Mouse (Mus musculus): ENCODE measurements around the gene Ercc6l2. TPM values are rescaled to one million over a fixed set of nuclear protein-coding genes. Genes with fewer than 3 reads are reported as not detected.
"Not testable (repeated sequence)": the region's sequence is repeated elsewhere in the genome, so short reads cannot be mapped to it uniquely, and the experiment has no call there.

The Ercc6l2 gene
- polyA plus RNA-seq, 1 experiment from 2014 or later, result 23.7 TPM

DNA sequence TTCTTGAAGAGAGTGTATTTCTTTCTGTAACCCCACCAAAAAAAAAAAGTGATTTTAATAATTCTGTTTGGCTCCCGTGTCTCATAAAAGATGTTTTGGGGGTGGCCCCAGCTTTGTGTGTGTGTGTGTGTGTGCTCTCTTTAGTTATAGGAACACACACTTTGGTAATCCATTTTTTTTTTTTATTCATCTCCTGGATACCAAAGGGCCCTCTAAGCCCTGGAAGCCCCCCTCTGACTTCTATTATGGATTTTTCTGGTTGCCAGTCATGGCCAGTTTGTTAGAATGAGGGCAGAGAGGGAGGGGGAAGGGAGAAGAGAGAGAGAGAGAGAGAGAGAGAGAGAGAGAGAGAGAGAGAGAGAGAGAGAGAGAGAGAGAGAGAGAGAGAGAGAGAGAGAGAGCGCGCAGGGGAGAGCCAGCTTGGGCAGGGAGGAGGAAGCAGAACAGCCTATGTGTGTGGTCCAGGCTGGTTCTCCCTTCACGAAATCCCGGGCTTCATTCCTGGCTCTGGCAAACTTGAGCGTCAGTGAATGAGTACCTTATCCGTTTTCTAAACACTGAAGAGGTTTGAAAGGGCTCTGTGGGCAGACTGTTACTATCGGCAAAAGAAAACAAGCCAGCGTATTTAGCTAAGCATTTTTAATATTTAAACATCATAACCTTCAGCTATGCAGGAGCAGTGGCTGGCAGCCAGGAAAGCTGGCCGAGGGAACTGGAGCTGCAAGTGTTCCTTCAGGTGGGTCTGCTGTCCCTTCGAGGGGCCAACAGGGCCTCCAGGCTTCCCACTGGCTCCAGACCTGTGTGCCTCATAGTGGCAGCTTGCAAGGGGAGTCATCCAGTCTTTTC is 103.0 kb downstream of the Ercc6l2 start:
- DNase-seq (ENCODE audit: low spot score), result peak; percentile 60
- peak; percentile 71; the same call in 1 of the 2 replicates for ATAC-seq (ENCODE audit: low FRiP score)
- Histone ChIP-seq H3K36me3 (ENCODE audit: control insufficient read depth, insufficient read depth, low read length) (no peaks in the 10 kb centered on the region), H3K9ac (ENCODE audit: low read depth, low read length) (no peak overlapping the region), H3K9me3 (ENCODE audit: control insufficient read depth, low read length) (no peaks in the 10 kb centered on the region), H3K27ac (ENCODE audit: low read depth, low read length) (no peak overlapping the region), H3K27me3 (ENCODE audit: control insufficient read depth, insufficient read depth, low read length) (no peaks in the 10 kb centered on the region; the same call in 1 of the 2 replicates), H3K4me3 (ENCODE audit: low read depth, low read length) (no peak overlapping the region), H3K4me1 (replicated peaks; ENCODE audit: control insufficient read depth, insufficient read depth, low read length) (0 out of 2 replicates have a peak, but pooled peaks cover 2% of the 10 kb centered on the region), H3K4me2 (replicated peaks; ENCODE audit: low read depth, low read length) (no peak overlapping the region)
- WGBS, result 17% methylated on average over 9 of the region's 11 CpGs

DNA sequence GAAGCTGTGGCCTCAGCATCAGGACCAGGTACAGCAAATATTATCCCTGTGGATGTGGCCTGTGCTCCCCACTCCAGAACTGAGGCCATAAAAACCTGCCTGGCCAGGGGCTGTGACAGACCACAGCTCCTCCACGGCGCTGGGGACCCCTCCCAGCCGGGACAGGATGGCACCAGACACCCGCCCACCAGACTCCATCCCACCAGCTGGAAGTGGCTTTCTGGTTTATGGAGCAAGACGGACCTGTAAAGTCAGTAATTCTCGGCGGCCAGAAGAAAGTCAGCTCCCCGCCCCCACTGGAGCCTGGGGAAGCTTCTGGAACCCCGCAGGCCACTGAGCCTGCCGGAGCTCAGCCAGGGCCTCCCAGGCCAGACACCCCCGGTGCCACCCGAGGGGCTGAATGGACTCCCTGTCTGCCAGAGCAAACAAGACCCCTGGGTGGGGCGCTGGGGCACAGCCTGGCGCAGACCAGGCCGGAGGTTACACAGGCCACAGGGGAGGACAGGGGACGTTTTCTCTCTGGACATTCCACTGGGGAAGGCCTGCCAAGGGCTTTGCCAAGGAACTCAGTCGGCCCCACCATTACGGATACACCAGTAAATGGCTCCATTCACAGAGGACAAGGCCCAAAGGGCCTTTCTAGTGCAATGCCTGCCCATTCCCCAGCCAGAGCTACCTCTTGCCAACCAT is 103.8 kb downstream of the Ercc6l2 start:
- no peak overlapping the region for H3K9ac ChIP-seq (ENCODE audit: low read depth, low read length)
- no peaks in the 10 kb centered on the region; the same call in 1 of the 2 replicates for H3K27me3 ChIP-seq (ENCODE audit: control insufficient read depth, insufficient read depth, low read length)
- no peak overlapping the region for H3K4me3 ChIP-seq (ENCODE audit: low read depth, low read length)

DNA sequence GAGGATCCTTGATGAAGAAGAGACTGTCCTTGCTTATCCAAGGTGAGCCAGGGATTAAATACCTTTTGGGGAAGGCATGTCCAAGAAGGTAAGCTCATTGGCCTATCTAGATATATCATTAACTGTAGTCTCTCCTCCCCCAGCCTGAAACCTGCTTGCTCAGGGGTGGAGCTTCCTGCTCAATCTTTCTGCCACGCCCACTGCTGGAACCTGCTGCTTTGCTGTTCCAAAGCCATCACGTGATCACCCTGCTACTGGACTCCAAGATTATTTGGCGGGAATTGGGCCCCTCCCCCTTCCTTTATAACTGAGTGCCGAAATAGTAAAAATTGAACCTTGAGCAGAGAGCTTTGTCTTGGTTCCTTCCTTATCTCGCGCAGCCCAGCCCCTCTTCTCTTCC is 109.0 kb downstream of the Ercc6l2 start:
- not testable (repeated sequence) for H3K4me2 ChIP-seq (replicated peaks; ENCODE audit: low read depth, low read length); H3K9me3 ChIP-seq (ENCODE audit: control insufficient read depth, low read length); H3K4me1 ChIP-seq (replicated peaks; ENCODE audit: control insufficient read depth, insufficient read depth, low read length); H3K27ac ChIP-seq (ENCODE audit: low read depth, low read length); ATAC-seq (ENCODE audit: low FRiP score); H3K9ac ChIP-seq (ENCODE audit: low read depth, low read length); H3K4me3 ChIP-seq (ENCODE audit: low read depth, low read length); H3K27me3 ChIP-seq (ENCODE audit: control insufficient read depth, insufficient read depth, low read length); H3K36me3 ChIP-seq (ENCODE audit: control insufficient read depth, insufficient read depth, low read length); DNase-seq (ENCODE audit: low spot score)
- 63% methylated on average over 1 of the region's 6 CpGs for WGBS

More for the DNA sequence above, 103.8 kb downstream of the Ercc6l2 start:
- Histone ChIP-seq H3K36me3 (ENCODE audit: control insufficient read depth, insufficient read depth, low read length) (no peaks in the 10 kb centered on the region), H3K4me1 (replicated peaks; ENCODE audit: control insufficient read depth, insufficient read depth, low read length) (0 out of 2 replicates have a peak, but pooled peaks cover 2% of the 10 kb centered on the region), H3K27ac (ENCODE audit: low read depth, low read length) (no peak overlapping the region), H3K9me3 (ENCODE audit: control insufficient read depth, low read length) (no peaks in the 10 kb centered on the region), H3K4me2 (replicated peaks; ENCODE audit: low read depth, low read length) (no peak overlapping the region)
- peak; percentile 38; the same call in 1 of the 2 replicates for ATAC-seq (ENCODE audit: low FRiP score)
- no peak for DNase-seq (ENCODE audit: low spot score)
- 46% methylated on average over 17 of the region's 18 CpGs for WGBS

DNA sequence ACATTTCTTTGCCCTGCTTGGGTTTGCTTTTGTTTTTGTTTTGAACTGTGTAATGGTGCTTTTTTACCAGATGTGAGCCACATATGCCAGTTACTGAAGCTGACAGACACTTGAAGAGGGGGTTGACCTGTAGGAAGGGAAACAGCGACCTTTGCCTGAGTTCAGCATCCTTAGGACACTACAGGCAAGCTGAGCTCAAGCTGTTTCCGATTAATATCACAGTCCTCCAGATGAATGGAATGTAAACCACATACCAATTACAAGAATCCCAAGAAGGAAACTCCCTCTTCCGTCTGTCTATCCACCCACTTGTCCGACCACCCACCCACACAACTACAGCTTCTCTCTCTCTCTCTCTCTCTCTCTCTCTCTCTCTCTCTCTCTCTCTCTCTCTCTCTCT is 112.3 kb downstream of the Ercc6l2 start:
- DNase-seq (ENCODE audit: low spot score) (no peak), ATAC-seq (ENCODE audit: low FRiP score) (no peak)
- no peaks in the 10 kb centered on the region for H3K36me3 ChIP-seq (ENCODE audit: control insufficient read depth, insufficient read depth, low read length)
- H3K27me3 ChIP-seq (ENCODE audit: control insufficient read depth, insufficient read depth, low read length), result no peaks in the 10 kb centered on the region
- no peak overlapping the region for H3K9ac ChIP-seq (ENCODE audit: low read depth, low read length)
- H3K9me3 ChIP-seq (ENCODE audit: control insufficient read depth, low read length), result no peaks in the 10 kb centered on the region
- no peak overlapping the region for H3K27ac ChIP-seq (ENCODE audit: low read depth, low read length)
- 59% methylated on average over 4 of the region's 4 CpGs for WGBS
- H3K4me3 ChIP-seq (ENCODE audit: low read depth, low read length), result no peak overlapping the region
- no peak overlapping the region for H3K4me2 ChIP-seq (replicated peaks; ENCODE audit: low read depth, low read length)
- H3K4me1 ChIP-seq (replicated peaks; ENCODE audit: control insufficient read depth, insufficient read depth, low read length), result no peaks in the 10 kb centered on the region; the same call in 1 of the 2 replicates

DNA sequence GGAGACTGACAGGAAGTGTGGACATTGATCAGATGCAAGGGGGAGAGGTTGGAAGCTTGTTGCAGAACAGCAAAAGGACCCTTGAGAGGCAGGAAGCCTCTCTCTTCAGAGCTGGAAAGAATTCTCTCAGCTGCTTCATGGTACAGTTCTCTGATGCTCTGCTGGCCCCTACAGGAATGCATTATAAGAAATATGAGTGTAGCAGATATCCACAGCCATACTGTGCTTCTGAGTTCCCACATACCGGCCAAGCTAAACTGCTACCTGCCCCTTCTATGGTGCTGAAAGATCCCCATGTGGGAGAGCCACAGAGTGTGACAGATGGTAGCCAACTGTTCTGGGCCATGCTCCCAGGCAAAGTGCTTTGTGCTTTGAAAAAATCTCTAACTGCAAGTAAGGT is 114.3 kb downstream of the Ercc6l2 start:
- Histone ChIP-seq H3K27ac (ENCODE audit: low read depth, low read length) (no peak overlapping the region), H3K4me3 (ENCODE audit: low read depth, low read length) (no peak overlapping the region), H3K27me3 (ENCODE audit: control insufficient read depth, insufficient read depth, low read length) (no peaks in the 10 kb centered on the region), H3K9me3 (ENCODE audit: control insufficient read depth, low read length) (no peaks in the 10 kb centered on the region), H3K4me2 (replicated peaks; ENCODE audit: low read depth, low read length) (no peak overlapping the region), H3K36me3 (ENCODE audit: control insufficient read depth, insufficient read depth, low read length) (no peaks in the 10 kb centered on the region), H3K9ac (ENCODE audit: low read depth, low read length) (no peak overlapping the region), H3K4me1 (replicated peaks; ENCODE audit: control insufficient read depth, insufficient read depth, low read length) (no peaks in the 10 kb centered on the region; the same call in 1 of the 2 replicates)
- WGBS, result 42% methylated on average over 1 of the region's 1 CpGs
- DNase-seq (ENCODE audit: low spot score), result no peak
- ATAC-seq (ENCODE audit: low FRiP score), result no peak

DNA sequence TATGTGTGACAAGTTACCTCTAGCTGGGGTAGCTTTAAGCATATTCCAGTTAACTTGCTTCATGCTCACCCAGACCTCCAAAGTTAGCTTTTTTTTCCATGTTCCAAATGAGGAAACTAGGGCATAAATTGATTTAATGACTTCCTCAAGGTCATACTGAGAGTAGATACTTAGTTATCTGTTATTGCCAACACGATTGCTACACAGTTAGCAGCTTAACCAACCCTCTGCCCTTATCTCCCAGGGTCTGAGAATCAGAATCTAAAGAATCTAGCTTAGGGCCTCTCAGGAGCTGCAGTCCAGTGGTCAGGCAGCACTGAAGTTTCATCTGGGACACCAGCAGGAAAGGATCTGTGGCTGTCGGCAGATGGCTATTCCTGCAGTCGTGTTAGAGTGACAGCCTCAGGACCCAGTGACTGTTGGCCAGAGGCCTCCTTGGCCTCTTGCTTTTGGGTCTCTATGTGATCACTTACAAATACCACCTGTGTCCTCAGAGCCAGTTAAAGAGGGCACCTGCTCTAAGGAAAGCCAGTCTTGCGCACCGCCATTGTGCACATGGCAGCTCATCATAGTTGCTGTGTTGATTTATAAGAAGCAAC is 115.0 kb downstream of the Ercc6l2 start:
- no peak overlapping the region for H3K4me3 ChIP-seq (ENCODE audit: low read depth, low read length)
- H3K9ac ChIP-seq (ENCODE audit: low read depth, low read length), result no peak overlapping the region
- no peaks in the 10 kb centered on the region for H3K27me3 ChIP-seq (ENCODE audit: control insufficient read depth, insufficient read depth, low read length)
- no peaks in the 10 kb centered on the region for H3K9me3 ChIP-seq (ENCODE audit: control insufficient read depth, low read length)
- ATAC-seq (ENCODE audit: low FRiP score) (no peak), DNase-seq (ENCODE audit: low spot score) (no peak)
- WGBS, result 74% methylated on average over 5 of the region's 5 CpGs
- no peaks in the 10 kb centered on the region; the same call in 1 of the 2 replicates for H3K4me1 ChIP-seq (replicated peaks; ENCODE audit: control insufficient read depth, insufficient read depth, low read length)
- H3K4me2 ChIP-seq (replicated peaks; ENCODE audit: low read depth, low read length), result no peak overlapping the region
- H3K27ac ChIP-seq (ENCODE audit: low read depth, low read length), result no peak overlapping the region
- no peaks in the 10 kb centered on the region for H3K36me3 ChIP-seq (ENCODE audit: control insufficient read depth, insufficient read depth, low read length)

DNA sequence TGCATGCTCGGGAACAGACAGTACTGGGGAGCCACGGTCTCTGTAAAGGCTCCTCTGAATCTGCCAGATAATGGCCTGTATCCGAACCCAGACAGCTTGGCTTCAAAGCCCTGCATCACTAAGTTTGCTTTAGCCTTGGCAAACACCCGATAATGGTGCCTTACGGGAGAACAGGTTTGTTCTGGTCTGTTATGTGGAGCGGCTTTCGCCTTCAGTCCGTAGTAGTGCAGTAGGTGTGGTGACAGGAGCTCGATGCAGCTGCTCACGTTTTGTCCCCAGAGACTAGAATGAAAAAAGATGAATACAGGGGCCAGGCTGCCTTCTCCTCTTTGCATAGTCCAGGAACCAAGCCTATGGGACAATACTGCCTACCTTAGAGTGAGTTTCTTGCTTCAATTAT is 115.5 kb downstream of the Ercc6l2 start:
- H3K36me3 ChIP-seq (ENCODE audit: control insufficient read depth, insufficient read depth, low read length), result no peaks in the 10 kb centered on the region
- no peaks in the 10 kb centered on the region for H3K9me3 ChIP-seq (ENCODE audit: control insufficient read depth, low read length)
- DNase-seq (ENCODE audit: low spot score), result no peak
- H3K4me1 ChIP-seq (replicated peaks; ENCODE audit: control insufficient read depth, insufficient read depth, low read length), result no peaks in the 10 kb centered on the region; the same call in 1 of the 2 replicates
- no peaks in the 10 kb centered on the region for H3K27me3 ChIP-seq (ENCODE audit: control insufficient read depth, insufficient read depth, low read length)
- no peak overlapping the region for H3K4me3 ChIP-seq (ENCODE audit: low read depth, low read length)
- no peak overlapping the region for H3K27ac ChIP-seq (ENCODE audit: low read depth, low read length)
- WGBS, result 76% methylated on average over 10 of the region's 10 CpGs
- H3K4me2 ChIP-seq (replicated peaks; ENCODE audit: low read depth, low read length), result no peak overlapping the region
- ATAC-seq (ENCODE audit: low FRiP score), result peak; percentile 53
- no peak overlapping the region for H3K9ac ChIP-seq (ENCODE audit: low read depth, low read length)

DNA sequence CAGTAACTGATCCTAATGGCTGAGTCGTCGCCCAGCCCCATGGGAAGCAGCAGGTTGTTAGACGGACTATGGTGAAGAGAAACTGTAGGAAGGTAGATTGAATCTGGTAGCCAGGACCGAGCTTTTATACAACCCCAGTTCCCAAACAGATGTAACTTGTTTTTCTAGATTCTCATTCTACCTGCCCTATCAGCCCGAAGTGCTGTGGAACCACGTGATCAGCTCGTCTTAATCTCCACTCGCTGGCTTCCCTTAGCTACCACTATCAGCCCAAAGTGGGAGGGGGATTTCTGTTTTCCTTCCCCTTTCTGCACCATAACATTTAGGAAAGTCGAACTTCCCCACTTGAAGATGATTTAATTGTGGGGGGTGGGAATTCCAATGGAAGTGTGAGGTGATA is 121.3 kb downstream of the Ercc6l2 start:
- 91% methylated on average over 9 of the region's 9 CpGs for WGBS
- no peaks in the 10 kb centered on the region for H3K36me3 ChIP-seq (ENCODE audit: control insufficient read depth, insufficient read depth, low read length)
- H3K4me1 ChIP-seq (replicated peaks; ENCODE audit: control insufficient read depth, insufficient read depth, low read length), result no peaks in the 10 kb centered on the region
- no peaks in the 10 kb centered on the region for H3K9me3 ChIP-seq (ENCODE audit: control insufficient read depth, low read length)
- no peak overlapping the region for H3K9ac ChIP-seq (ENCODE audit: low read depth, low read length)
- DNase-seq (ENCODE audit: low spot score) (no peak), ATAC-seq (ENCODE audit: low FRiP score) (no peak)
- no peak overlapping the region for H3K4me3 ChIP-seq (ENCODE audit: low read depth, low read length)
- no peaks in the 10 kb centered on the region for H3K27me3 ChIP-seq (ENCODE audit: control insufficient read depth, insufficient read depth, low read length)
- H3K4me2 ChIP-seq (replicated peaks; ENCODE audit: low read depth, low read length), result no peak overlapping the region
- H3K27ac ChIP-seq (ENCODE audit: low read depth, low read length), result no peak overlapping the region
